Mouse (Mus musculus): ENCODE data around the gene Midn. TPM values are rescaled to one million over a fixed set of nuclear protein-coding genes. Genes with fewer than 3 reads are reported as not detected.
A peak's percentile ranks its signal among the peaks of the same experiment; 100 is the strongest.
"Not testable (repeated sequence)": the region's sequence is repeated elsewhere in the genome, so short reads cannot be mapped to it uniquely, and the experiment has no call there.

The Midn gene
- total RNA-seq, 2 experiments from 2014 or later, result 18.2 to 20.1 TPM

- not testable (repeated sequence) for ATAC-seq (replicated peaks; ENCODE audit: low FRiP score, poor library complexity, severe bottlenecking)
Observed at GRCm38 (mm10) chr10:80166136-80166535, 18.1 kb downstream of the Midn start.

- peak; percentile 75 for ATAC-seq (replicated peaks; ENCODE audit: low FRiP score, poor library complexity, severe bottlenecking)
Observed at GRCm38 (mm10) chr10:80167460-80168037, 19.5 kb downstream of the Midn start.

GRCm38 (mm10) chr10:80168038-80168661, 20.1 kb downstream of the Midn start:
- ATAC-seq (replicated peaks; ENCODE audit: low FRiP score, poor library complexity, severe bottlenecking), result peak; percentile 59

GRCm38 (mm10) chr10:80169070-80169469, 21.0 kb downstream of the Midn start:
- ATAC-seq (replicated peaks; ENCODE audit: low FRiP score, poor library complexity, severe bottlenecking), result no peak

- ATAC-seq (replicated peaks; ENCODE audit: low FRiP score, poor library complexity, severe bottlenecking), result no peak
Observed at GRCm38 (mm10) chr10:80169651-80170050, 21.6 kb downstream of the Midn start.

GRCm38 (mm10) chr10:80170052-80170451, 22.0 kb downstream of the Midn start:
- no peak for ATAC-seq (replicated peaks; ENCODE audit: low FRiP score, poor library complexity, severe bottlenecking)

GRCm38 (mm10) chr10:80170601-80171021, 22.5 kb downstream of the Midn start:
- no peak for ATAC-seq (replicated peaks; ENCODE audit: low FRiP score, poor library complexity, severe bottlenecking)

GRCm38 (mm10) chr10:80171252-80171651, 23.2 kb downstream of the Midn start:
- ATAC-seq (replicated peaks; ENCODE audit: low FRiP score, poor library complexity, severe bottlenecking), result no peak

- ATAC-seq (replicated peaks; ENCODE audit: low FRiP score, poor library complexity, severe bottlenecking), result no peak
Observed at GRCm38 (mm10) chr10:80171760-80172526, 23.9 kb downstream of the Midn start.

GRCm38 (mm10) chr10:80172527-80173292, 24.6 kb downstream of the Midn start, which contains the start of gene 1600002K03Rik:
TSS of gene 1600002K03Rik (plus strand) at chr10:80172944.
- ATAC-seq (replicated peaks; ENCODE audit: low FRiP score, poor library complexity, severe bottlenecking), result peak; percentile 77

- no peak for ATAC-seq (replicated peaks; ENCODE audit: low FRiP score, poor library complexity, severe bottlenecking)
Observed at GRCm38 (mm10) chr10:80173358-80173757, 25.3 kb downstream of the Midn start.

- no peak for ATAC-seq (replicated peaks; ENCODE audit: low FRiP score, poor library complexity, severe bottlenecking)
Observed at GRCm38 (mm10) chr10:80173955-80174640, 26.0 kb downstream of the Midn start.

- no peak; the same call in 1 of the 2 replicates for ATAC-seq (replicated peaks; ENCODE audit: low FRiP score, poor library complexity, severe bottlenecking)
Observed at GRCm38 (mm10) chr10:80174705-80175104, 26.6 kb downstream of the Midn start.

- ATAC-seq (replicated peaks; ENCODE audit: low FRiP score, poor library complexity, severe bottlenecking), result no peak
Observed at GRCm38 (mm10) chr10:80175536-80176269, 27.6 kb downstream of the Midn start.

GRCm38 (mm10) chr10:80176270-80176834, 28.3 kb downstream of the Midn start:
- ATAC-seq (replicated peaks; ENCODE audit: low FRiP score, poor library complexity, severe bottlenecking), result no peak

GRCm38 (mm10) chr10:80177441-80178279, 29.6 kb downstream of the Midn start:
- no peak for ATAC-seq (replicated peaks; ENCODE audit: low FRiP score, poor library complexity, severe bottlenecking)
